Mouse (Mus musculus) midbrain, embryonic 10.5 days (tissue): ENCODE results near the gene Asprv1. TPM values are rescaled to one million over a fixed set of nuclear protein-coding genes. Genes with fewer than 3 reads are reported as not detected.
A peak's percentile ranks its signal among the peaks of the same experiment; 100 is the strongest.

Experiments
- DNase-seq: peaks from one replicate; pipeline ENCODE4 v3.0.0-alpha.2; 2017; ENCODE audit warnings: low spot score
- H3K27ac ChIP-seq: fragments of 300-500 bp; sonication (generic); replicated peaks from 2 replicates; pipeline ENCODE4 v1.5.1; 2016; ENCODE audit warnings: mild to moderate bottlenecking
- H3K27me3 ChIP-seq: fragments of 300-500 bp; sonication (generic); 2 replicates; pipeline ENCODE4 v1.6.1; 2016; ENCODE audit warnings: low read depth, mild to moderate bottlenecking; ENCODE audit not compliant: poor library complexity, severe bottlenecking
- H3K36me3 ChIP-seq: fragments of 300-500 bp; sonication (generic); 2 replicates; pipeline ENCODE4 v1.6.1; 2016; ENCODE audit warnings: mild to moderate bottlenecking, moderate library complexity
- H3K4me1 ChIP-seq: fragments of 300-500 bp; sonication (generic); 2 replicates; pipeline ENCODE4 v1.6.1; 2016
- H3K4me3 ChIP-seq: fragments of 300-500 bp; sonication (generic); 2 replicates; pipeline ENCODE4 v1.5.1; 2016; ENCODE audit warnings: mild to moderate bottlenecking, moderate library complexity
- H3K9me3 ChIP-seq: fragments of 300-500 bp; sonication (generic); replicated peaks from 2 replicates; pipeline ENCODE4 v1.6.1; 2016; ENCODE audit warnings: mild to moderate bottlenecking
- WGBS: fragments of 180-500 bp; shearing (Covaris S2); methylation state at CpG from one replicate; pipeline ENCODE4 v1.1.7; 2016; 5-methylcytosine and 5-hydroxymethylcytosine counted together
- polyA plus RNA-seq: library from polyadenylated mRNA; unstranded; fragments of >200 nt; fragmentation: Nextera tagmentation; extraction: Ambion mirVana; gene quantifications from 2 replicates; pipeline ENCODE4 v1.2.1, GENCODE M21; 2016

The Asprv1 gene
- 0.25 and 0.53 TPM in 2 replicates for polyA plus RNA-seq

DNA sequence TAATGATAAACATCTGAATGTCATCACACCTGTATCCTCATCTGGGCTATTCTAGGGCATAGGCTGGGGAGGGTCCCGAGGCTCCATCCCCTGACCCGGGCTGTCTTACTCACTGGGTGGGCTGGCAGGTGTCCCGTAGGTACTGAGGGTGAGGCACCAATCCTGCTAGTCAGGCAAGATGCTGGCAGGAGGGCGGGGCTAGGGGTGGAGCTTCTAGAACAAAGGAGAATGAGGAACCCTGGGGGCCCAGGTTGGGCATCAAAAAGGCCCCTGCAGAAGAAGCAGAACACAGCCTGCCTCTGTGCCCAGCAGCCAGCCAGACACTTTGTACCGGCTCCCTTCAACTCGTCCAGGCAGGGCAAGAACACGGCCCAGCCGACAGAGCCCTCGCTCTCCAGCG, at the start of gene Asprv1:
TSS of gene Asprv1 (plus strand) at position 219 of the 400 bp plus-strand sequence.
- no peaks in the 10 kb centered on the region for H3K9me3 ChIP-seq
- peaks cover 4% of the 10 kb centered on the region; the same call in 1 of the 2 replicates for H3K4me1 ChIP-seq
- WGBS, result 53% methylated on average over 10 of the region's 10 CpGs
- H3K27me3 ChIP-seq, result no peaks in the 10 kb centered on the region
- H3K4me3 ChIP-seq, result no peak within 1 kb of the TSS
- no peaks in the 10 kb centered on the region for H3K36me3 ChIP-seq
- no peak for DNase-seq
- no peak within 1 kb of the TSS for H3K27ac ChIP-seq

DNA sequence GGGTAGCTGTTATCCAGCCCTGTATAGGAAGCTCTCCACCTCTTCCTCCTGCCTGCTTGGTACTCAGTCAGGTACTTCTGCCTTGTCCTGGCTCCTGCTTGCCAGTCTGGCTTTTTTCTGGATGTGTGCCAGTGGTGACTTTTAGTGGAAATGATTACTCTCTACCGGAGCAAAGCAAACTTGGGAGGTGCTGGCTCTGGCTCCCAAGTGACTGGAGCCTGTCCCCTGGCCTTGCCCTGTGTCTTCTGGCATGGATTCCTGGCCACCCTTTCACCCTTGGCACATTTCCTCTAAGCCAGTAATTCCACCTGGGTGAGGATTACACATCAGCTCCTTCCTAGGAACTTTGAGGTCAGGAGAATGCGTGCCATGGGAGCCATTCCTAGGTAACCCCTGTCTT, 49.6 kb upstream of the Asprv1 start:
- Histone ChIP-seq H3K4me1 (peaks cover 13% of the 10 kb centered on the region), H3K27ac (0 out of 2 replicates have a peak overlapping the region, but pooled peaks have one; percentile 28), H3K9me3 (no peaks in the 10 kb centered on the region), H3K36me3 (no peaks in the 10 kb centered on the region), H3K4me3 (no peak overlapping the region), H3K27me3 (no peaks in the 10 kb centered on the region)
- DNase-seq, result no peak
- 91% methylated on average over 2 of the region's 2 CpGs for WGBS

DNA sequence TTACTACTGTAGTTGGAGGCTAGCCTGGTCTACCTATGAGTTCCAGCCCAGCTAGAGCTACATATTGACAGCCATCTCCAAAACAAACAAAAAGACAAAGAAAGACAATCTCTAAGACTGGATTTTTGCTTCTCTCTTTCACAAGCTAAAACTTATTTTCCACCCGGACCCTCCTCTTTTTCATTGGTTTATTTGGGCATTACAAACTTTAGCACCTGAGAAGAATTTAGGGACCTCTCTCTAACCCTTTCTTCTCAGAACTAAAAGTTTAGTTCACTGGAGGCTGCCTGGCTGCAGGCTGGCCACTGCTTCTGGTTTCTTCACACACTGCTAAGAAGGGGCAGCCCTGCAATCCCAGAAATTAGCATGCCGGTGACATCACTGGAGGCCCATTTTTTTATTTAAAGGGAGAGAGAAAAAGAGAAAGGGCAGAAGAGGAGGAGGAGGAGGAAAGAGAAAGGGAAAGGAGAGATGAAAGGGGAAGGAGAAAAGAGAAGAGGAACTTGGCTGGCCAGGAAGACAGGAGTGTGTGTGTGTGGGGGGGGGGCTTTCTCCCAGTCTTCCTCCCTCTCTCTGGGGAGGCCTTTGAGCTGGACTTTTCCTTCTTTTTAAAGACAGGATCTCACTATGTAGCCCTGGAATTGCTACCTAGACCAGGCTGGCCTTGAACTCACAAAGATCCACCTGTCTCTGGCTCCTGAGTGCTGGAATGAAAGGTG, 48.7 kb upstream of the Asprv1 start:
- Histone ChIP-seq H3K27ac (peak overlapping the region; percentile 47; the same call in 1 of the 2 replicates), H3K9me3 (no peaks in the 10 kb centered on the region), H3K4me3 (no peak overlapping the region), H3K36me3 (no peaks in the 10 kb centered on the region), H3K27me3 (no peaks in the 10 kb centered on the region), H3K4me1 (peaks cover 16% of the 10 kb centered on the region)
- WGBS, result 70% methylated on average over 2 of the region's 2 CpGs
- no peak for DNase-seq

- WGBS, result 84% methylated on average over 3 of the region's 3 CpGs
- H3K27ac ChIP-seq, result no peak overlapping the region
- H3K9me3 ChIP-seq, result no peaks in the 10 kb centered on the region
Observed at GRCm38 (mm10) chr6:86579926-86580325, 48.0 kb upstream of the Asprv1 start.

GRCm38 (mm10) chr6:86583141-86583540, 44.8 kb upstream of the Asprv1 start:
- no peaks in the 10 kb centered on the region for H3K36me3 ChIP-seq
- no peak for DNase-seq
- H3K4me1 ChIP-seq, result peaks cover 32% of the 10 kb centered on the region
- 90% methylated on average over 3 of the region's 3 CpGs for WGBS
- no peaks in the 10 kb centered on the region for H3K27me3 ChIP-seq
- H3K4me3 ChIP-seq, result no peak overlapping the region
- no peaks in the 10 kb centered on the region for H3K9me3 ChIP-seq
- H3K27ac ChIP-seq, result no peak overlapping the region

More at GRCm38 (mm10) chr6:86579926-86580325, 48.0 kb upstream of the Asprv1 start:
- no peaks in the 10 kb centered on the region for H3K27me3 ChIP-seq
- no peak for DNase-seq
- no peak overlapping the region for H3K4me3 ChIP-seq
- no peaks in the 10 kb centered on the region for H3K36me3 ChIP-seq
- H3K4me1 ChIP-seq, result peaks cover 23% of the 10 kb centered on the region

DNA sequence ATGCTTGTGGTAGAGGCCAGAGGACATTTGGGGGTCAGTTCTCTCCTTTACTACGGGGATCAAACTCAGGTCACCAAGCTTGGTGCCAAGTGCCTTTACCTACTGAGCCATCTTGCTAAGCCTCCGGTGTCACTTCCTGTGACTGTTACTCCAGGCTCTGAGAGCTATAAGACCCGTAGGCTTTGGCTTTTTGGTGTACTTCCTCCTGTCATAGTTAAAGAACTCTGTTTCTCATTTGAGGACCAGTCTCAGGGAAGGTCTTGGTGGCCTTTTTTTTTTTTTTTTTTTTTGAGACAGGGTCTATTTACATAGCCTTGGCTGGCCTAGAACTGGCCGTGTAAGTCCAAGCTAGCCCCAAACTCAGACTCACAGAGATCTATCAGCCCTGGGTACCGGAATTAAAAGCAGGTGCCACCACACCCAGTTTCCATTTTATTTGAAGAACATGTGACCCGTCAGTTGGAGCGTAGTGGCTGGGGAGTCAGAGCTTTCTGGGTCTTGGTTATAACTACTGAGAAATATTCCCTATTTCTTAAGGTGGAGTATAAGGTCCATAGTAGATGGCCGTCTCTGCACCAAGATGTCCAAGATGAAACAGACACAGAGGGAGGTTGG, 44.3 kb upstream of the Asprv1 start:
- Histone ChIP-seq H3K27ac (peak overlapping the region; percentile 81; the same call in 1 of the 2 replicates), H3K9me3 (no peaks in the 10 kb centered on the region), H3K4me3 (no peak overlapping the region), H3K27me3 (no peaks in the 10 kb centered on the region), H3K36me3 (no peaks in the 10 kb centered on the region), H3K4me1 (peaks cover 32% of the 10 kb centered on the region)
- 94% methylated on average over 8 of the region's 8 CpGs for WGBS
- DNase-seq, result no peak

DNA sequence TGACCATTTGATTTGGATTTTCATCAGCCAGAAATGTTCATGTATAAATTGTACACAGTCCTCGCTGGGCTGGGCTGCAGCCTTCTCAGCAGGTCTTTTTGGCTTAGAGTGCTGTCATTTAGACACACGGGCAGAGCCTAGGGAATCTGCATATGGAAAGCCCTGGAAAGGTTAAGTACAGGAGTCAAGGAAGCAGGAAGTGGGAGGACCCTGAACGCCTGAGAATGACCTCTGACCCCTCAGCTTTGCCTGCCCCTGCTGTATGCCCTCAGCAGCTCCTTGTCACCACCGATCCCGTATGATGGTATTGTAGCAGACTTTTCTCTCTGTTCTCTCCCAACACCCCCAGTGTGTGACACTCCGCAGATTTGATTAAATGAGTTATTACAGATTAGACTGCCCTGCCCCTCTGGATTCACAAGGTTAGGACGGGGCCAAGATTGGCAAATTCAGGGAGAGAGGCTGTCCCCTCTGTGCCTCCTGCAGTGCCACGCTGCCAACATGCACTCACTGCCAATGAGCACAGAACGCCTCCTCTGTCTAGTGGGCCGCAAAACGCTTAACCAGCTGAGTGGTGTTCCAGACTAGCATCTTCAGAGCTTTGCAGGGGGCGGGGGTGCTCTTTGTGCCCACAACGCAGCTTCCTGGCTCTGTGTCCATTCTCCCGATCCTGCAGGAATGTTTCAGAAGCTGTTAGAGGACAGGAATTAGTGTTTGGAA, 43.5 kb upstream of the Asprv1 start:
- peak; percentile 33 for DNase-seq
- H3K4me1 ChIP-seq, result peaks cover 29% of the 10 kb centered on the region
- H3K27me3 ChIP-seq, result no peaks in the 10 kb centered on the region
- H3K36me3 ChIP-seq, result no peaks in the 10 kb centered on the region
- WGBS, result 42% methylated on average over 14 of the region's 14 CpGs
- H3K4me3 ChIP-seq, result peak overlapping the region; percentile 39
- H3K27ac ChIP-seq, result peak overlapping the region; percentile 81
- no peaks in the 10 kb centered on the region for H3K9me3 ChIP-seq

DNA sequence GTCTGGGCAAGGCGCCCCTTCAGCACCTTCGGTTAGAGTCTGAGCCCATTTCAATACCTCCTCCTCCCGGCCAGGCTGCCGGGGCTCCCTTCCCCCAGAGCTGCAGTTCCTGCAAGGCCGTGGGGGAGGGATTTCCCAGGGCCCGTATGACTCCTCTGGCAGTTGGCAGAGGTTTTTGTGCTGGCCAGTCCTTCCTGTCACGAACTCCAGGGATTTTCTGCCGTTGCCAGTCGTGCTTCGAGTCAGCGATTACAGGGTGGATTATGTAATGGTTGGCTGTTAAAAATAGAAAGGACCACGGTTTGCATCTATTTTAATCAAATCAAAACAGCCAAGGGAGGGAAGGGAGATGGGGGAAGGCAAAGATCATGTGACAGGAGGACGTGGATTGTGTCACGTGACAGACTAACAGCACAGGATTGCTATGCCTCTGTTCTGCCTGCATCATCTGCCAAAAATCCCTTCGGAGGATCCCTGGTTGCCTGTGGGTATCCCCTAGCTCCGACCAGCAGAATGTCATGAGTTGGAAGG, 42.8 kb upstream of the Asprv1 start:
- Histone ChIP-seq H3K9me3 (no peaks in the 10 kb centered on the region), H3K4me1 (peaks cover 26% of the 10 kb centered on the region), H3K27ac (peak overlapping the region; percentile 81), H3K4me3 (peak overlapping the region; percentile 39), H3K36me3 (no peaks in the 10 kb centered on the region), H3K27me3 (no peaks in the 10 kb centered on the region)
- peak; percentile 67 for DNase-seq
- WGBS, result 20% methylated on average over 16 of the region's 16 CpGs

DNA sequence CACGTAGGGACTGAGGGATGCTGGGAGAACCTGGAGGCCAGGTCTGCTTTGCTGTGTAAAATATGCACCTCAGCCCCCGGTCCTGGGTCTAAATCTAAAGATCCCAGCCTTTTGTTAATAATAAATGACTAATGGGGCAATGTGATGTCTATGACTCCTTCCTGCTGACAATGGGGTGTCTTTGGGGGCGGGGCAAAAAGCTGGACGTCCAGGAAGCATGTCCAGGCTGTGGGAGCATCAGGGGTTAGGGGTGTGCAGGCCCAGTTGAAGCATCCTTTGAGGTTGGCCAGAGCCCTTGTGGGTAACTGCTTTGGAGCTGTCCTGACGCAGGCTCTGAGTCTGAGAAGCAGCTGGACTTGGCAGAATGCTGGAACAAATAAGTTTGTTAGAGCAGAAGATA, 41.9 kb upstream of the Asprv1 start:
- WGBS, result 78% methylated on average over 5 of the region's 5 CpGs
- Histone ChIP-seq H3K9me3 (no peaks in the 10 kb centered on the region), H3K4me1 (peaks cover 19% of the 10 kb centered on the region), H3K36me3 (no peaks in the 10 kb centered on the region), H3K4me3 (no peak overlapping the region), H3K27ac (peak overlapping the region; percentile 81; the same call in 1 of the 2 replicates), H3K27me3 (no peaks in the 10 kb centered on the region)
- DNase-seq, result no peak

DNA sequence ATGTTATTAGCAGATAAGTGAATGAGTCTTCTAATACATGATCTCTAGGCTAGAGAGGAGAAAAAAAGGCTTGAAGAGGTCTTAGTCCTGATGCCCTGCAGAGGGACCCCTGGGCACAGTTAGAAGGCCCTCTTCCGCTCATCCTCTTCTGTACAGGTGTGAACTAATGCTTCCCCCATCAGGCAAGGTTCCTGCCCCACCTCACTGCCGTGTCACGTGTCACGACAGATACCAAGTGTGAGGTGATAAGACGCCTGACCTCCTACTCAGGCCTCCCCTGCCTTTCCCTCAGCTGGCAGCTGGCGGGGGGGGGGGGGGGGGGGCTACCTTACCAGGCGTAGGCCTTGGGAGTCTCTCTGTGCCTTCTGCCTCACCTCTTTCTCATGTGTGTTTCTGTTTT, 39.5 kb upstream of the Asprv1 start:
- DNase-seq, result no peak
- 76% methylated on average over 6 of the region's 7 CpGs for WGBS
- Histone ChIP-seq H3K4me3 (no peak overlapping the region), H3K9me3 (no peaks in the 10 kb centered on the region), H3K27me3 (no peaks in the 10 kb centered on the region), H3K4me1 (peaks cover 19% of the 10 kb centered on the region), H3K27ac (no peak overlapping the region), H3K36me3 (no peaks in the 10 kb centered on the region)

DNA sequence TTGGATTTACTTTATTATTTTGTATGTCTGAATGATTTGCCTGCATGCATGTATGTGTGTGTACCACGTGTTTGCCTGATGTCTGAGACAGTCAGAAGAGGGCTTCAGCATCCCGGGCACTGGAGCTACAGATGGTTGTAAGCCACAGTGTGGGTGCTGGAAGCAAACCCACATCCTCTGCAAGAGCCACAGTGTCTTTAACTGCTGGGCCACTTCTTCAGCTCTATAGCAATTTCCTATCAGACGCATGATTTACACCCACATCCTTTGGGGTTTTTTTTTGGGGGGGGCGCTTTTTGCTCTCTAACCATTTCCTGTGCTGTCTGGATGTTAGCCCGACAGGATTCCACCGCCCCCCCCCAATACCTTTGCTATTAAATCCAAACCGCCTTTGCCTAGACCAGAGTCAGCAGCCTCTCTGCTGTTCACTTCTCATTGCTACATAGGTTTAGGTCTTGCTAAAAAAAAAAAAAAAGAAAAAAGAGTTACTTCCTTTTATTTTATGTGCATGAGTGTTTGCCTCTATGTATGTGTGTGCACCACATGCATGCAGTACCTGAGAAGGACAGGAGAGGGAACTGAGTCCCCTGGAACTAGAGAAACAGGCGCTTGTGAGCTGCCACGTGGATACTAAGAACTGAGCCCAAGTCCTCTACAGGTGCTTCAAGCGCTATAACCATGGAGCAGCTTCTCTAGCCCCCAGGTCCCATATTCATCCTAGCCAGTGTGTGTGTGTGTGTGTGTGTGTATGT, 34.6 kb upstream of the Asprv1 start:
- Histone ChIP-seq H3K27me3 (no peaks in the 10 kb centered on the region), H3K4me1 (0 out of 2 replicates have a peak, but pooled peaks cover 9% of the 10 kb centered on the region), H3K36me3 (no peaks in the 10 kb centered on the region), H3K27ac (no peak overlapping the region), H3K4me3 (no peak overlapping the region), H3K9me3 (no peaks in the 10 kb centered on the region)
- DNase-seq, result no peak
- 85% methylated on average over 10 of the region's 10 CpGs for WGBS

GRCm38 (mm10) chr6:86594636-86595035, 33.3 kb upstream of the Asprv1 start:
- 16% methylated on average over 9 of the region's 9 CpGs for WGBS
- peak; percentile 58 for DNase-seq
- Histone ChIP-seq H3K4me3 (peak overlapping the region; percentile 39), H3K9me3 (no peaks in the 10 kb centered on the region), H3K27ac (no peak overlapping the region), H3K4me1 (0 out of 2 replicates have a peak, but pooled peaks cover 9% of the 10 kb centered on the region), H3K36me3 (no peaks in the 10 kb centered on the region), H3K27me3 (no peaks in the 10 kb centered on the region)
